Mouse (Mus musculus): Measurements from ENCODE around the gene Lrrc41. TPM values are rescaled to one million over a fixed set of nuclear protein-coding genes. Genes with fewer than 3 reads are reported as not detected.

Lrrc41 gene
- total RNA-seq (2022) = 10 to 100 TPM; 45.2 to 53.2 (median 50.0) TPM

DNA sequence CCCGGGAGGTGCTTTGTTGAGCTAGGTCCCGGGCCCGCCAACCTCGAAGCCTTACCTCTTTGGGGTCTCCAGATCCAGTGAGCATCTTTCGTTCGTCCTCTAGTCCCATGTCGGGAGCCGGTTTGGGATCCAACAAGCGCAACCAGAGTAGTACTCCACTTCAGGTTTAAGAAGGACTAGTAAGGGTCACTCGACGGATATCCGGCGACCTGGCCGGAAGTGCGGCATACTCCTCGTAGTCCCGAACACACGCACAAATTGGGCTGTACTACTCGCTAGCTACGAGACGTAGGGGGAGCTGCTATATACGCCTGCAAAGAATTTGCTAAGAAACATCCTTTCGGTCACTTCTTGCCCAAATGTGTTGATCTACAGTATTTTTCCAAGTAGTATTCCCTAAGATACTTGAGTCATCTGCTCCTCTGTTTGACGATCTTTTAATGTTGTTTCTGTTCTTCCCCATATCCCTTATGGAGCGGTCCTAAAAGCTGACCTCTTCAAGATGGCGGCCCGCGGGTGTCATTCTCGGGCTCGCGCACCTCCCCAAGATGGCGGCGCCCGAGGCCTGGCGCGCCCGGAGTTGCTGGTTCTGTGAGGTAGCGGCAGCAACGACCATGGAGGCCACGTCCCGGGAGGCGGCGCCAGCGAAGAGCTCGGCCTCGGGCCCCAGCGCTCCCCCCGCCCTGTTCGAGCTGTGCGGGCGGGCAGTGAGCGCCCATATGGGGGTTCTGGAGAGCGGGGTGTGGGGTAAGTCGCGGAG, at the start of gene Lrrc41, which contains the start of gene Uqcrh:
Lrrc41 (plus strand) TSS at position 409 of the 760 bp plus-strand sequence.
Uqcrh (minus strand) TSS at position 211 of the 760 bp plus-strand sequence.
- peak; percentile 93 for DNase-seq (ENCODE audit: low spot score in 2 of 2)

DNA sequence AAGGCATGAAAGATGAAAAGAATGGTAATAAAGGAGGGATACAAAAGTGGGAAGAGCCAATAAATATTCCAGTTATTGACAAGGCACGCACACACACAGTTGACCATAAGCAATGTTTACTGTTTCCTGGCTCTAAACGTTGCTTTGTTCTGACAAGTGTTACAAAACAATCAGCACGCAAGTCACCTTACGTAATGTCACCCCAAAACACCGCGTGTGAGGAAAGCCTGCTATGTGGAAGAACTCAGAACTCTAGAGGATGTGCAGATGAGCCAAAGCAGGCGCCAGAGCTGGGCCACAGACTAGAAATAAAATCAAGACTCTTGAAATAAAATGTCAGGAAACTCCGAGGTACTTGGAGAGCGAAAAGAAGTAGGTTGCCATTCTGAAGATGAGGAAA, 42.2 kb upstream of the Lrrc41 start:
- no peak for DNase-seq (ENCODE audit: low spot score in 2 of 2)

DNA sequence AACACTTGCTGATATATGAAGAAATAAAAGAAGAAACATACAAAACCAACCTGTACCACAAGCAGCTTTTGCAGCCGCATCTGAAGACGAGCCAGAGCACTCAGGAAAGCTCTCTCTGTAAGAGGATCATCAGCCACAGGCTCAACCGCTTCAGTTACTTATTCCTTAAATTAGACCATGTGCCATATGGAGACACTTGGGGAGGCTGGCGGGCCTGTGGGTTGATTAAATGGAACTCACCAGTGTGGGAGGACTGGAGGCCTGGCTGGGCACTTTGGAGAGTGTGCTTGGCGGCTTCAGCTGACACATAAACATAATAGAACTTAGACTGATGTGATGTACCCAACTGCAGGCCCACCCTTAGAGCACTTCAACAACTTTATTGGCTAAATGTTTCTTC, 41.7 kb upstream of the Lrrc41 start:
- DNase-seq (ENCODE audit: low spot score in 2 of 2) = peak in 1 of 2 experiments; percentile 79

DNA sequence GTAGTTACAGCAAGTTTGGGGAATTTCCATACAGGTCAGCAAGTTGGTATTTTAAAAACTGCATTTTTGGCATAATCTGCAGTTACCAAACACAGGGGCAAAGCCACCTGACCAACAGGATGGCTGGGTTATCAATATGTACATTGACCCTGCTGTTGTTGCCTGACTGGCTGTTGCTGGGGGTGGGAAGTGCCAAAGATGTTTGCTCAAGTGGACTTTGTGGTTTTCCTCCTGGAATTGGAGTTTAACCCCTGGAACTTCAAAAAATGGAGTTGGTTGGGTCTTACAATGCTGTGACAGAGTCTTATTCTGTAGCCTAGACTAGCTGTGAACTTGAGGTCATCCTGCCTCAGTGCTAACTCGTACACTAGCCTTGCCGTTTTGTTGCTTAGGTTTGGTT, 34.6 kb upstream of the Lrrc41 start:
- no peak for DNase-seq (ENCODE audit: low spot score in 2 of 2)

GRCm38 (mm10) chr4:116042186-116042585, 32.9 kb upstream of the Lrrc41 start:
- no peak for DNase-seq (ENCODE audit: low spot score in 2 of 2)

GRCm38 (mm10) chr4:116046604-116047003, 28.5 kb upstream of the Lrrc41 start:
- DNase-seq (ENCODE audit: low spot score in 2 of 2) = no peak

GRCm38 (mm10) chr4:116047681-116048080, 27.4 kb upstream of the Lrrc41 start:
- no peak for DNase-seq (ENCODE audit: low spot score in 2 of 2)

- no peak for DNase-seq (ENCODE audit: low spot score in 2 of 2)
Observed at GRCm38 (mm10) chr4:116048130-116048920, 26.7 kb upstream of the Lrrc41 start.

GRCm38 (mm10) chr4:116049211-116049610, 25.9 kb upstream of the Lrrc41 start:
- DNase-seq (ENCODE audit: low spot score in 2 of 2) = no peak

- no peak for DNase-seq (ENCODE audit: low spot score in 2 of 2)
Observed at GRCm38 (mm10) chr4:116052526-116053293, 22.4 kb upstream of the Lrrc41 start.

DNA sequence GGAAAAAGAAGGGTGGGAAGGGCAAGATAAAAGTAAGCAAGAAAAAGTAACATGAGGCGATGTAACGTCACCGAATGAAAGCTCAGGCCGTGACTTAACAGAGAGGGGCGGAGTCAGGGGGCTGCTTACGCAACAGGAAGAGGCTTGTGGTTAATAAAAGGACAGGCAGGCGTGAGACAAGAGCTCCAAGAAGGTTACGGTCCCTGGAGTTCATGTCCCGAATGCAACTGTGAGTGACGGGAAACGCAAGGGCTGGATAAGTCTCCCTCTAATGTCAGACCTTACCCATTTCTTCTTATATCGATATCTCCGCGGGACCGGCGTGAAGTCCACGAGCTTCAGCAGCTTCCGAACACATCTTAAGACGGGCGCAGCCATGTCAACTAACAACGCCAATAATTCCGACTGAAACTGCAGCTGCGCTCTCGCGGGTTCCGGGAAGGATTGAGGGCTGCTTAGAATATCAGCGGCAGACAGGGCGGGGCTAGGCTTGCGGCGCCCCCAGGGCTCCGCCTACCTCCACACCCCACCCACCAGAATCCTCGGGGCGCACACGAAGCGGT, 21.6 kb upstream of the Lrrc41 start, which contains the start of gene Nsun4:
Nsun4 (minus strand) TSS at position 478 of the 563 bp plus-strand sequence.
- DNase-seq (ENCODE audit: low spot score in 2 of 2) = peak; percentile 84 to 88

GRCm38 (mm10) chr4:116057559-116057958, 17.5 kb upstream of the Lrrc41 start:
- DNase-seq (ENCODE audit: low spot score in 2 of 2) = no peak

- DNase-seq (ENCODE audit: low spot score in 2 of 2) = no peak
Observed at GRCm38 (mm10) chr4:116059012-116059726, 15.9 kb upstream of the Lrrc41 start.

DNA sequence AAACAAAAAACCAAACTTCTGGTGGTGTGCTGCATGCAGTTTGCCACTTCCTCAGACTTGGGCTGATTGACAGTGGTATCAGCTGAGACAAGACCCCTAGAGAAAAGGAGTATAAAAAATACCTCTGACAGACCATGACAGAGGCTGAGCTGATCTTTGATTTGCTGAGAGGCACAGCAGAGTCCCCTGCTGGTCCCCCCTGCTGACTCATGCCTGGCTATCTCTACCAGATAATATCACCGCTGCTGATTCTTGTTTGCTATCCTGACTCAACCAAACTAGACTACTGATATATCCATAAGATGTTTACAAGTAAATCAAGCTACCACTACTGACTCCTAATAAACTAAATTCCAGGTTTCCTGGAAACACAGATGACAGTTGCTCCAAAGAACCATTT, 11.2 kb upstream of the Lrrc41 start:
- no peak for DNase-seq (ENCODE audit: low spot score in 2 of 2)

DNA sequence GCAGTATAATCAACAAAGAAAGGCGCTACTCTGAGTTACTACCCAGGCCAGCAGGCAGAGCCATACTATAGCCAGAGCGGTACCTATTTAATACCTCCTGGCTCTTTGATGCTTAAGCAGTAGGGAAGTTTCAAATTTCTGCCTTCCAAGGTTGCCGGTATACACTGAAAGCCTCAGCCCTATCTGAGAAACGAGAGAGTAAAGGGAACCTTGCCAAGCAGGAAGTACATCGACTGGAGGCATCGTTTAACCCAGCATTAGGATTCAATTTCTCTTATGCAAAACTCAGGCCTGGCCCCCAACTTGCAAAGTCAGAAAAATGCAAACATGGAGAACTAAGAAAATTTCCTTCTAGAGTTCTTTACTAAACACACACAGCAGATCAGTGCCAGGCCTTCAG, 5.0 kb upstream of the Lrrc41 start:
- no peak for DNase-seq (ENCODE audit: low spot score in 2 of 2)

GRCm38 (mm10) chr4:116073146-116073545, 1.9 kb upstream of the Lrrc41 start:
- no peak for DNase-seq (ENCODE audit: low spot score in 2 of 2)

- DNase-seq (ENCODE audit: low spot score in 2 of 2) = no peak
Observed at GRCm38 (mm10) chr4:116074145-116074675, 859 bp upstream of the Lrrc41 start.

DNA sequence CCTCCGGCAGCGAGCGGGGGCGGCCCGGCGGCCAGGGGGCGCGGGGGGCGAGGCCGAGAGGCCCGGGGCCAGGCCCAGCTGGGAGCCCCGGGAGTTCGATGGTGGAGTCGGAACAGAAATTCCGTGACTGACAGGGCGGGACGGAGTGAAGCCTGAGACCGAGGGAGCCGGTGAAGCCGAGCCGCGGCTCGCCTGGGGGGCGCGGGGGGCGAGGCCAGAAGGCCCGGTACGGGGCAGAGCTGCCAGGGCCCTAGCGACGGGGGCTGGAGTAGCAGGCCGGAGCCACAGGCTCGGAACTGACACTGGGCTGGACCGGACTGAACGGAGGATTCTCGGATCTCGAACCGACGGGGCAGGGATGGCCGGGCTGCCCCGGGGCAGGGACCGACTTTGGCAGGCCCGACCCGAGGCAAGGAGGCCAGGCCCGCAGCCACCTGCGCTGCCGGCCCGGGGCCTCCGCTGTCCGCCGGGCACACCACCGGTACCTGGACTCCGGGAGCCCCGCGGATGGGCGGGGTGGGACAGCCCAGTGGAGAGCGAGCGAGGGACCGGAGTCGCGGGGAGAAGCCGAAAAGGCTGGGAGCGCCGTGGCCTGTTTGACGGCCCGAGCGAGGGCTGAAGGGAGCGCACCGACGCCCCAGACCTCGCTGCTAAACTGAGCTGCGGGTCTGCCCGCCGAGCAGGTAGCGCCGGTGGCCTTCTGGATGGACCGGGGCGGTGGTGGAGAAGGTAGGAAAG, 731 bp downstream of the Lrrc41 start:
- peak; percentile 45 to 47 for DNase-seq (ENCODE audit: low spot score in 2 of 2)

- no peak for DNase-seq (ENCODE audit: low spot score in 2 of 2)
Observed at GRCm38 (mm10) chr4:116076369-116077231, 1.5 kb downstream of the Lrrc41 start.

Measured in left cerebral cortex, adult 8-10 months (tissue).